Mouse (Mus musculus) cerebellum, adult 2 months (tissue): ENCODE data around the gene Sumf1.

Experiments used
- CTCF ChIP-seq: fragments of 200-500 bp; IDR thresholded peaks from 2 replicates; pipeline ENCODE4 v1.5.1; 2011; ENCODE audit warnings: low read depth, mild to moderate bottlenecking, control low read depth, low read length, moderate library complexity, borderline replicate concordance; ENCODE audit not compliant: insufficient read depth
- POLR2A ChIP-seq: fragments of 200-500 bp; IDR thresholded peaks from 2 replicates; pipeline ENCODE4 v1.6.1; 2011; ENCODE audit warnings: low read length, control low read depth, borderline replicate concordance; ENCODE audit not compliant: insufficient read depth

DNA sequence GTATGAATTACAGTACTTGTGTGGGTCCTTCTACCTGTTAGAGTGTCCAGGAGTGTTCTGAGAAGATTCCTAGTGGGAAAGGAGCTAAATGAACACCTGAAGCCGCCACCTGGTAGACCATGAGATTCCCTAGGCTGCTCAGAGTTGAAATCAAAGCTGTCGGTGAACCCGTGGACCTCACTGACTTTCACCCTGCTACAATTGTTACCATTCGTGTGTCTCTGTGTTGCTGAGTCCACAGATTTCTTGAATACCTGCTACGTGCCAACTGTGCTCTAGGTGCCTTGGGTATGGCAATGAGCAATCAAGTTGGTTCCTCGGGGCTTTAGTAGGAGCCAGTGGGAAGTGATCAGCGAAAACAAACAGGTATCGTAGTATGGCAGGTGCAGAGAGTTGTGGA lies 31.4 kb upstream of the Sumf1 start:
- TF ChIP-seq CTCF (no peak), POLR2A (no peak)
